Mouse (Mus musculus): ENCODE data around the gene Lasp1.
"Not testable (repeated sequence)": the region's sequence is repeated elsewhere in the genome, so short reads cannot be mapped to it uniquely, and the experiment has no call there.

Lasp1 gene

DNA sequence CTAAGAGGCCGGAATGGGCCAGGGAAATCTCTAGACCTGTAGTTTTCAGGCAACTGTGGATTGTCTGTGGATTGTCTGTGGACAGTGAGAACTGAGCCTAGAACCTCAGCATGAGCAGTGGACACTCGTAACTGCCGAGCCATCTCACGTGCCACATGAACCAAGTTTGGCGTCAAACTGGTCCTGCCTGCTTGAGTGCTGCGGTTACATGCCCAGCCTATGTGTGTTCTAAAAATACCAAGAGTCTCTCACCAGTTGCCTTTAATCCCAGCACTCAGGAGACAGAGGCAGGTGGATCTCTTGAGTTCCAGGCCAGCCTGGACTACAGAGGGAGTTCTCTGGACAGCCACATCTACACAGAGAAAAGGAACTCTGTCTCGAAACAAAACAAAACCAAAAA is 30.6 kb downstream of the Lasp1 start:
- no peak for DNase-seq (ENCODE audit: low read depth, low spot score)

DNA sequence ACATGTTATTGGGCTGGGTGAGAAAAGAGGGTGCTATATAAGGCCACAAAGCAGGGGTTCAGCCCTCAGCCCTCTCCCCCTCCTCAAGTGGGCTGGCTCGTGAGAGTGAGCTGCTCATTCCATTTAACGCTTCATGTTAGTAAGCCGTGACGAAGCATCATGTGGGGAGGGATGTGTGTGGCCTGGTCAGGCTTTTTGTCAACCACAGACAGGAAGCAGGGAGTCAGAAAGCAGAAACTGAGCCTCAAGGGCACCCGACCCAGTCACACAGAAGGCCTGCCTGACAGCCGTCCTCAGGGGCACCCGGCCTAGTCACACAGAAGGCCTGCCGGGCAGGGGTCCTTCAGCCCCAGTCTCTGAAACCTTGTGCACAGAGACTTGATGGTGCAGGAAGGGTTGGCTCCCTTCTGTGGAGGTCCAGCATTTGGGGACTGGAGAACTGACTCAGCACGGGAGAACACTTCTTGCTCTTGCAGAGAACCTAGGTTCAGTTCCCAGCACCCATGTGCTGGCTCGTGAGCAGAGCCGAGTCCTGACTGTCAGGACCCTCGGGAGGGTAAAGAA is 31.2 kb downstream of the Lasp1 start:
- no peak for DNase-seq (ENCODE audit: low read depth, low spot score)

DNA sequence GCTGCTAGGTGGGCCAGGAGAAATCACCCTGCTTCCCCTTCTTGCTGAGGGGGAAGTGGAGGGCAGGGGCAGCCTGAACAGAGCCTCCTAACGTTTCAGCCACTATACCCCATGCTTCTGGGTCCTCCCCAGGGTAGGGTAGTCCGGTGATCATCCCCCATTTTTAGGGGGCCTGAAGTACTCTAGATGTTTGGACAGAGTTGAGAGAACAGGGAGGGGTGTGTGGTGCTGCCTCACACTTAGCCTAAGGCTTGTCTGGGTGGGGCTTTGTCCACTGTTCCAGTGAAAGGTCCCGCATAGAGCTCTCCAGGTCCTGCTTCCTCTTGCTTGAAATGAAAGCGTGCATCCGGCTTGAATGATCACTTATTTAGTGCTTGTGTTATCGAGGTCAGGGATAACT is 31.7 kb downstream of the Lasp1 start:
- DNase-seq (ENCODE audit: low read depth, low spot score): no peak

DNA sequence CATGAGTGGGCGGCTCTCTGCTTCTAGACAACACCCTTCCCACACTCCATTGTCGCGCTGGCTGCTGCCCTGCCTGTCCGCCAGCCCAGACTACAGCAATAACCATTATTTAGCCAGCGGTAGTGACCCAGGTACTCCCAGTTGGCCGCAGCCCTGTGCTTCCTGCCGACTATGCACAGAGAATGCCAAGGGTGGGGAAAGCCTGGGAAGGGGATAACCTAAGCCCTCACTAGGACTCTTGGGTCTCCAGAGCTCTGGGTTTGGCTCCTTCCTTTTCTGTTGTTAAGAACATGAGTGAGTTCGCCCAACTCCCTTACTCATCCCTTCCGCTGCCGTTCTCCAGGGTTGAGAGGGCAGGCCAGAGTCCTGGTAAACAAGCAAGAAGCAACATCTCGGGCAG is 33.2 kb downstream of the Lasp1 start:
- DNase-seq (ENCODE audit: low read depth, low spot score): no peak

DNA sequence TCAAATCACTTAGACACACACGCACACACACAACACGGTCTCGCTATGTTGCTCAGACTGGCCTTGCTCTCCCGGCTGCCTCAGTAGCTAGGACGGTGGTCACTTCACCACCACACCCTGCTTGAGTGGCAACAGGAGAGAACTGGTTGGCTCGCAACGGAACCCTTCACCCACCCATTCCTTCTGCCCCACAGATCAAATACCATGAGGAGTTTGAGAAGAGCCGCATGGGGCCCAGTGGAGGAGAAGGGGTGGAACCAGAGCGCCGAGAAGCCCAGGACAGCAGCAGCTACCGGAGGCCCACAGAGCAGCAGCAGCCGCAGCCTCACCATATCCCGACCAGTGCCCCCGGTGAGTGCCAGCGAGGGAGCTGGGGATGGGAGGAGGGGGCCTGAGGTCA is 34.6 kb downstream of the Lasp1 start:
- no peak for DNase-seq (ENCODE audit: low read depth, low spot score)

DNA sequence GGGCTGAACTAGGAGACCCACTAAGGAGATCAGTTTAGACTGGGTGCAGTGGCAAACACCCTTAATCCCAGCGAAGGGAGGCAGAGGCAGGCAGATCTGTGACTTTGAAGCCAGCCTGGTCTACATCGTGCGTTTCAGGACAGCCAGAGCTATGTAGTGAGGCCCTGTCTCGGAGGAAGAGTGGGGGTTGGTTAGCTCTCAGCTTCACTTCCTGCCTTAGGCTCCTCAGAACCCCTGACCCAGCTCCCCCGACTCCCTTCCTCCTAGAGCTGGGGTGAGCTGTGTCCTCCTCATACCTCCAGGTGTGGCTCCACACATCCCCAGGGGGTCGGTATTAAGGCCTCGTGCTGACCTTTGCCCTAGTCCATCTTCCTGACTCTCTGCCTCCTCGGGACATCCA is 37.7 kb downstream of the Lasp1 start:
- DNase-seq (ENCODE audit: low read depth, low spot score): no peak

DNA sequence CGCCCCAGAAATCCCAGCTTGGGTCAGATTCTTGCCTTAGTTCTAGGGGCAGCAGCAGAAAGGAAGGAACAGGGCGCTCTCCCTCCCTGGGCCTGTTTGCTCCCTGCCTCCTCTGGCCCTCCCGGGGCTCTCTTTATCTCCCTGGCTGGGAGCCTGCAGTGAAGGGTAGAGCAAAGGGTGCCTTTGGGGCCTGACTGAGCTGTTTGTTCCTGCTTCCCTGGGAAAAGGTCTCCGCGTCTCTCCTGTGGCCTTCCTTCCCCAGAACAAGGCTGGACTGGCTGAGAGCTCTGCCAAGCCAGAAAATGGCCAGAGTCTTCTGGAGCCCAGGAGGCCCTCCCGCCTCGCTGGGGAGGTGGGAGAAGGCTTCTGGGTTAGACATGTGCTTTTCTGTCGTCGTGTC is 38.3 kb downstream of the Lasp1 start:
- not testable (repeated sequence) for DNase-seq (ENCODE audit: low read depth, low spot score)

DNA sequence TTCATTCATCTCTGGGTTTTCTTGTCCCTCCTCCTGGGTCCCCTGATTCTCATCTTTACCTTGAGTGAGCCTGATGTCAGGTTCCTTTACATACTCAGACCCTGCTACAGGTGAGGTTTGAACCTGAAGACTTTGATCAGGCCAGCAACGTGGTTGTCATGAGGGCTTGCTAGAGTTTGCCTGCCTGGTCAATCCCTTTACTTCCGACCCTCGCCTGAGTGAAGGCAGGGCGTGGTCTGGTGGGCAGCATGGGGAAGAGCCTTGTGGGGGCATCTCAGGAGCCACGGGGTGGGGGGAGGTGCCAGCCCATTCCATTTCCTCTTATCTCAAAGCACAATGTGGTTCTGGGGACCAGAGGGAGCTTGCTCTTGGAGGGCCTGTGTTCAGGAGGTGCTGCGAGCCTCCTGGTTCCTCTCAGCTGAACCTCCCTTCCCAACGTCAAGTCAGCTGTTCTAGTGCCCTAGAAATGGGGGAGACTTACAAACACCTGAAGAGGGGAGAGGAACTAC is 38.9 kb downstream of the Lasp1 start:
- no peak for DNase-seq (ENCODE audit: low read depth, low spot score)

DNA sequence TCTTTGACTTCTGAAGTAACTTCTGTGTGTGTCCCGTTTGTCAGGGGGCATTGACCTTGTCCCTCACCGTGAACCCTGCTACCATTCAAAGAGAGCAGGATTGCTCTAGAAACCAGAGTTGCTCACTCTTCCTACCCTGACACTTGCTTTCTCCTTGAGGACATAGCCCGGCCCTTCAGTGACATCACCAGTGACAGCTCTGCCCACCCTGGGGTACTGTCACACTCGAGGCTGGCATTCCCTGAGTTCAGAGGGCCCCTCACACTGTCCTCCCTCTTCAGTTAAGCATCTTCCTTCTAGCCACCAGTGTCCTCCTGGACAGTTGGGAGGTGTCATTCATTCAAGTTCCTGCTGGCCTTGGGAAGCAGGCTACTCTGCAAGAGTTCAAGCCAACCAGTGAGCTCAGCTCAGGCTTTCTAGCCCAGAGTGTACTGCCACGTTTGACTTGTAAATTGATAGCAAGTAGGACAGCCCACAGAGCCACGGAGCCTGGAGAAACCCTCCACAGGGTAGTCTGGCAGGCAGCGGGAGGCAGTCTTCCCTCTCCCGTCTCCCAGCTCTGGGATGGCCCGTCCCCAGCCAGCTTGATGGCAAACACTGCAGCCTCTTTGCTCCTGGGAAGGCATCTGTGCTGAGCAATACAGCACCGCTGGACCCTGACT is 40.1 kb downstream of the Lasp1 start:
- no peak for DNase-seq (ENCODE audit: low read depth, low spot score)

DNA sequence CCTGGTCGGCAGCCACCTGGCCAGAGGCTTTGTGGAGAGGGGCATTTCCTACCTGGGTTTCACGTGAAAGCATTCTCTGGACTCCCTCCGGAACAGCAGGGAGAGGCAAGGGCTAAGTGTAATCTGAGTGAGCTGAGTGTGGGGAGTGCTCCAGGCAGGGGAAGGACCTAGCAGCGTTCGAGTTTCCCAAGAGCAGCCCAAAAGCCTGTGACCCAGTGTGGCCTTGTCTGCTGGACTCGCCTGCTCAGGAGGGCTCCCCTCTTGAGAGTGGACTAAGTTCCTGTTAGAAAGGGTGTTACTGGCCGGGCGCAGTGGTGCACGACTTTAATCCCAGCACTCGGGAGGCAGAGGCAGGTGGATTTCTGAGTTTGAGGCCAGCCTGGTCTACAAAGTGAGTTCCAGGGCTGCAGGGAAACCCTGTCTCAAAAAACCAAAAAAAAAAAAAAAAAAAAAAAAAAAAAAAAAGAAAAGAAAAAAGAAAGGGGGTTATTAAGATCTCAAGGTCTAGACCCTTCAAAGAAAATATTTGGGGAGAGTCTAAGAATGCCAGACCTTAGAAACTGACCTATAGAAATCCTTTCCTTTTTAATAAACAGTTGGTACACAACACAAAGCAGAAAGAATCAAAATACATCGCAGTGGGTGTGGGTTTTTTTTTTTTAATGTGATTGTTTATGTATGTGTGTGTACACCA is 40.8 kb downstream of the Lasp1 start:
- DNase-seq (ENCODE audit: low read depth, low spot score): no peak

DNA sequence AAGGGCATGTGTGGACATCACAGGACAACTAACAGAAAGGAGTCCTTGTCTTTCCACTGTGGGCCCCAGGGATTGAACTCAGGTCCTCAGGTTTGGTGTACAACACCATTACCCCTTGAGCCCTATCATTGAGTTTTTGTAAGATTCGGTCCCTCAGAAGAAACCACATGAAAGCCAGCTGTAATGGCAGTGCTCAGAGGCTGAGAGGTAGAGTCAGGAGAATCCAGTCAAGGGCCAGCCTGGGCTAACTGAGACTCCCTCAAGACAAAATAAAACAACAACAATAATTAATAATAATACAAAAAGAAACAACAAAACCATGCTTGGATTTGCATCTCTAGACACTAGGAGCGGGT is 41.3 kb downstream of the Lasp1 start:
- no peak for DNase-seq (ENCODE audit: low read depth, low spot score)

DNA sequence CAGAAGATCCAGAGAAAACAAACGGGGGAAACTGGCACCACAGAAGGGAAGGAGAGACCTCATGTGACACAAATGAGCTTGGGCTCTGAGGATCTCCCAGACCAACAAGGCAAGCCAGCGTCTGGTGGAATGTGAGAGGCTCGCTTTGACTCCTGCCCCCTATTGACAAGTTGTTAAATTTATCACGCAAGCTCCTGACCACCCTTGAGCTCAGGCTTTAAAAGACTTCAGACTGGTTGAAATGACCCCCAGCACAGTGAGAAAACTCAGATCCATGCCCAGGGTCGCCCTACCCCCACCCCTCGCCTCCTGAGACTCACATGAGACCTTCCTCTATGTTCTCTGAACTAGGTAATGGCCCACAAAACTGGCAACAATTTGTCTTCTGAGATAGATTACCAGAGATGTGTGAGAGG is 41.7 kb downstream of the Lasp1 start, which contains the start of gene B230217C12Rik:
B230217C12Rik (plus strand) TSS at position 242 of the 416 bp plus-strand sequence.
- peak; percentile 63 for DNase-seq (ENCODE audit: low read depth, low spot score)

DNA sequence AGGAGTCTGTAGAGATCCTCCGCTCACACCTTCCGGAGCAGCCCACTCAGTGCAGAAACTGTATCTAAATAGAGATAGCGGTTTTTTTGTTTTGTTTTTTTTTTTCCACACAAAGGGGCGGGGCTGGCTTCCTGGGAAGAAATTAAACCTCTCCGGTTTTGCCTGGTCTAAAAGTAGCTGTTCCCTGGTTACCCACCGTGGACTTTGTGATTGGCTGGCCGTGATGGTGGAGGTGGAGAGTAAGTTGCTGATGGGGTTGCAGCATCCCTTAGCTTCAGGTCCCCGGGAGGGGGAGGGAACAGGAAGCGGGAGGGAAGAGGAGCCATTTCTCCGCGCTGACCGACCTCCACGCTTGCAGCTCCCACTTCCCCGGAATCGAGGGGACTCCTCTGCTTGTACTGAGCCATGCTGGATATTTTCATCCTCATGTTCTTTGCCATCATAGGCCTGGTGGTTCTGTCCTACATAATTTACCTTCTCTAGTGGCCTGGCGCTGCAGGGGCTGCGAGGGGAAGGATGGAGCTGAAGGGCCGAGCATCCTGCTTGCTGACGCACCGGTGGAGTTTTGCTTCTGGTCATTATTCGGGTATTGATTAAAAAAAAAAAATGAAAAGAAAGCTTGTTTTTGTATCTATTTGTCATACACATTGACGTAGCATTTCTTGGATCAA is 42.3 kb downstream of the Lasp1 start:
- peak; percentile 87 for DNase-seq (ENCODE audit: low read depth, low spot score)

DNA sequence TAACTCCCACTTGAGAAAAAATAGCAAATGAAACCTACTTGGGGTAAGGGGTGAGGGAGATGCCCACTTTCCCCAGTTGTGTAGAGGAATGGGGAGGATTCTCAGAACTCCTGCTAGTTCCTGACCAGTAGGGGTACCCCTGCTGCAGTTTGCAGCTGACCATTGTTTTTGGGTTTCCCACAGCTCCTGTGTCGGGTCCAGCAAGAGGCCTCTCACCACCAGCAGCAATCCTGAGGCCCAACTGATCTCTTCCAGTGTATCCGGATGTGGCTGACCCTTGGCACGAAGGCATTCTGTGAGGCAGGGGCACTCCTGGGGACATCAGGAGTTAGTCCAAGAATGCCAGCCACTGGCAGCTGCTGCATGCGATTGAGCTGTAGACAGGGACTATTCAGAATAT is 43.2 kb downstream of the Lasp1 start:
- no peak for DNase-seq (ENCODE audit: low read depth, low spot score)

DNA sequence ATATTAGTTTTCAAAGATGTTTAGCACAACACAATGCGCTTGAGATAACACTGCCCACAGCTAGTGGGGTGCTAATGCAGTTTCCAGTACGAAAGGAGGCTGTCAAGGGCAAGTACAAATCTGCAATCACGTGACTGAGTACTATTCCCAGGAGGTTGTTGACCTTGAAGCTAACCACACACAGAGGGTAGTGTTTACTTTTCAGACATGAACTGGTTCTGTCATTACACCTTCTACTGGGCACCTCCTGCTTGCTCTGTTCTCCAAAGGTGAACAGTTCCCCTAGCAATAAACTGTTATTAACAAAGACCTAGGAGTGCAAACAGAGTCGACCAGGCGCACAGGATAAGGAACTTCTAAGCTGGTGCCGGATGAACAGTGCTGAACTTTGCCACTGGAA is 51.6 kb downstream of the Lasp1 start:
- no peak for DNase-seq (ENCODE audit: low read depth, low spot score)

DNA sequence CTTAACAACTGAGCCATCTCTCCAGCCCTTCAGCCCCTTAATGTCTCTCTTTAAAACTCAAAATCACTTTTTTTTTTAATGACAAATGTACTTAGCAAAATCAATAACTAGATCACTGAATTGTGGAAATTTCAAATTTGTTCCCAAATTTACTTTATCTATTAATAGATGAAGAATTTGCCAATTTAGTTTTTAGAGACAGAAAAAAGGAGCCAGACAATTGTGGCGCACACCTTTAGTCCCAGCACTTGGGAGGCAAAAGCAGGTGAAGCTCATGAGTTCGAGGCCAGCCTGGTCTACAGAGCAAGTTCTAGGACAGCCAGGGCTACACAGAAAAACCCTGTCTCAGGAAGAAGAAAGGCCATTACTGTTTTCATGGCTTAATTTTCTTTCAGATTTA is 52.8 kb downstream of the Lasp1 start:
- no peak for DNase-seq (ENCODE audit: low read depth, low spot score)

DNA sequence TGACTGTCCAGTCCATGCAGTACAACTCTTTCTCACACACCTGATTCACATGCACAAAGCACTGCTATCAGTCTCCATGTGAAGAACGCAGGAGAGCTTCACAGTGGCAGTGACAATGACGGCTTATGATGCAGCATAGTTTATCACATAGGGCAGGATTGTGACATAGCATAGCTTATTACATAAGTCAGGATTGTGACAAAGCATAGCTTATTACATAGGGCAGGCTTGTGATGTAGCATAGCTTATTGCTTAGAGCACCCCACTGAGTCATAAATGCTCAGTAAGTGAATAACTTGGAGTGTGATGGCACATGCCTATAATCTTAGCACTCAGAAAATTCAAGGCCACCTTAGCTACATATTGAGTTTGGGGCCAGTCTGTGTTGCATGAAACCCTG is 56.7 kb downstream of the Lasp1 start:
- no peak for DNase-seq (ENCODE audit: low read depth, low spot score)

DNA sequence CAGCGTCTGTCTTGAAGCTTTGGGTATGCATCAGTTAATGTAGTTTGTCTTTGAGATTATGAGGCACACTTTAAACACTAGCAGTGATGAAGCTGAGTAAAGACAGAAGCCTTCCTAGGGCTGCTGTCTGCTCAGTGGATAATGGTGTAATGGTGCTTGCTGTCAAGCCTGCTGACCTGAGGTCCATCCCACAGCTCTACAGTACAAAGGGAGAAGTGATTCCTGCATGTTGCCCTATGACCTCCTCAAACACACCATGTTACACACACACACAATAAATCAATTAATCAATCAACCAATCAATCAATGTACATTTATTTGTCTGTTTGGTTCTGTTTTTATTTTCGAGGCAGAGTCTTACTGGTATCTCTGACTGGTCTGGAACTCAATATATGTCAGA is 63.3 kb downstream of the Lasp1 start:
- no peak for DNase-seq (ENCODE audit: low read depth, low spot score)

DNA sequence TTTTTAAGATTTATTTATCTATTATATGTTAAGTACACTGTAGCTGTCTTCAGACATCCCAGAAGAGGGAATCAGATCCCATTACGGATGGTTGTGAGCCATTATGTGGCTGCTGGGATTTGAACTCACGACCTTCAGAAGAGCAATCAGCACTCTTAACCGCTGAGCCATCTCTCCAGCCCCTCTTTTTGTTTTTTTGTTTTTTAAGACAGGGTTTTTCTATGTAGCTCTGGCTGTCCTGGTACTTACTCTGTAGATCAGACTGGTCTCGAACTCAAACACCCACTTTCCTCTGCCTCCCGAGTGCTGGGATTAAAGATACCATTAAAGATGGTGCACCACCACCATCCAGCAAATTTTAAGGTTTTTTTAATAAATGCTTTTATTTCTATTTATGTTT is 66.6 kb downstream of the Lasp1 start:
- DNase-seq (ENCODE audit: low read depth, low spot score): no peak

DNA sequence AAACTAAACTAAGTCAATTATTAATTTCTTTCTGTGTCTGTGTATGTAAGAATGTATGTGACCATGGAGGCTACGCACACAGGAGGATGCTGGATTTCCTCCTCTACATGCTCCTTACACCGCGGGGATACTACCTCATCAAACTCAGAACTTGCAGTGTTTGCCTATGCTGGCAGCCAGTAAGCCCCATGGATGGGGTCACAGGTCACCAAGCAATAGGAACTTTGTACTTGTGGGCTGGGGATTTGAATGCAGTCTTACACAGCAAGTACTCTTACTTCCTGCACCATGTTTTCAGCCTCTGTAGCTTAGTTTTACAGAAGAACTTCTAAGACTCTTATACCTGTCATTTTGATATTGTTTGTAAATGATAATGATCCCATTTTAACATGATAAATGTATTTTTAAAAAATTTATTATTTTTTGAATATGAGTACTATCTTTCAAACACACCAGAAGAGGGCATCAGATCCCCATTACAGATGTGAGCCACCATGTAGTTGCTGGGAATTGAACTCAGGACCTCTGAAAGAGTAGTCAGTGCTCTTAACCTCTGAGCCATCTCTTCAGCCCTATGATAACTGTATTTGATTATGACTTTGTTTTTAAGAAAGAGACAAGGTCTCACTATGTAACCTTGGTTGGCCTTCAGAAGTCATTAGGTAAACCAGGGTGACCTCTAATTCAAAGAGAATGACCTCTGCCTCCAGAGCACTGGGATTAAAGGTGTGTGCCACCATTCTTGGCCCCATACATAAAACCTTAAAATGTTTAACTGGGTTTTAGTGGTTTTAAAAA is 67.5 kb downstream of the Lasp1 start:
- DNase-seq (ENCODE audit: low read depth, low spot score): no peak

DNA sequence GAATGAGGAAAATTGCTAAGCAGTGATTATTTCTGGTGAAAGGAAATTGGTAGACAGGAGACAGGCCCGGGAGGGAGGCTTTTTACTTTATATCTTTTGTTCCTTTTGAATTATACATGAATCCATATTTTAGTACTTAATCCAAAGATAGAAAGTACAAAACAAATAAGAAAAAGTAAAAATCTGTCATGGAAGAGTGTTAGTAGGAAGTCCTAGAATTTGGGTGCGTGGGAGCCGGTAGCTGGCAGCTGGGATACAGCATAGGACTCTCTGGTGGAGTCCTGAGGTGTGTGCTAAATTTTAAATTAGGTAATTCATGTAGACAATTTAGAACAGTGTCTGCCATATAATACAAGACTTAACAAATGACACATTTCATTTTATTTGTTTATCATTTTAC is 68.8 kb downstream of the Lasp1 start:
- no peak for DNase-seq (ENCODE audit: low read depth, low spot score)

DNA sequence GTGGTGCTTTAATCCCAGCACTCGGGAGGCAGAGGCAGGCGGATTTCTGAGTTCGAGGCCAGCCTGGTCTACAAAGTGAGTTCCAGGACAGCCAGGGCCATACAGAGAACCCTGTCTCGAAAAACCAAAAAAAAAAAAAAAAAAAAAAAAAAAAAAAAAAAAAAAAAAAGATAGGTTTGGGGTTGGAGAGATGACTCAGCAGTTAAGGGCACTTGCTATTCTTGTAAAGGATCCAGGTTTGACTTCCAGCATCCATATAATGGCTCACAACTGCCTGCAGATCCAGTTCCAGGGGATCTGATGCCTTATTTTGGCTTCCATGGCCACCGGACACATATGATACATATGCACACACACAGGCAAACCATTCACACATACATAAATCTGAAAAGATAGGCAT is 73.6 kb downstream of the Lasp1 start:
- not testable (repeated sequence) for DNase-seq (ENCODE audit: low read depth, low spot score)
